Mouse (Mus musculus) CH12.LX (cell line): Measurements from ENCODE around the gene Il31ra. TPM values are rescaled to one million over a fixed set of nuclear protein-coding genes. Genes with fewer than 3 reads are reported as not detected.

Experiments used
- DNase-seq: peaks from one replicate; pipeline ENCODE4 v3.0.0-alpha.2; 2013; ENCODE audit errors: extremely low read depth
- H3K27ac ChIP-seq: 2 replicates; pipeline ENCODE4 v1.5.1; 2012; ENCODE audit warnings: low read depth, mild to moderate bottlenecking, control low read depth, moderate library complexity; ENCODE audit not compliant: insufficient read depth
- H3K27me3 ChIP-seq: replicated peaks from 2 replicates; pipeline ENCODE3; 2012; ENCODE audit warnings: inconsistent platforms
- H3K36me3 ChIP-seq, 2 experiments: replicated peaks in 1 of 2; 2 replicates each; pipeline versions ENCODE3 to v1.6.1; 2012; ENCODE audit warnings: inconsistent platforms in 1 of 2, low read length in 1 of 2, mild to moderate bottlenecking in 1 of 2, mixed read lengths in 1 of 2, moderate library complexity in 1 of 2; ENCODE audit not compliant: control insufficient read depth in 1 of 2, insufficient read depth in 1 of 2
- H3K4me1 ChIP-seq, 2 experiments: 2 replicates each; pipeline ENCODE4 v1.6.1; 2012; ENCODE audit warnings: inconsistent platforms in 1 of 2, moderate library complexity in 1 of 2; ENCODE audit not compliant: insufficient read depth in 2 of 2, control insufficient read depth in 1 of 2
- H3K4me2 ChIP-seq: 2 replicates; pipeline ENCODE4 v1.6.1; 2012; ENCODE audit warnings: low read depth, mild to moderate bottlenecking, control low read depth; ENCODE audit not compliant: poor library complexity, insufficient read depth, severe bottlenecking
- H3K4me3 ChIP-seq, 3 experiments: fragments of 150-350 bp in 1 of 3; sonication (generic) in 1 of 3; replicated peaks in 1 of 3; 2 replicates each; pipeline versions ENCODE3 to v1.5.1; 2011 to 2012; ENCODE audit warnings: low read depth in 2 of 3, low read length in 2 of 3, mild to moderate bottlenecking in 2 of 3, moderate library complexity in 2 of 3, control low read depth in 1 of 3, improper control_type of control experiment in 1 of 3, inconsistent platforms in 1 of 3, mixed read lengths in 1 of 3; ENCODE audit not compliant: poor library complexity in 1 of 3
- H3K79me2 ChIP-seq: replicated peaks from 2 replicates; pipeline ENCODE4 v1.6.1; 2012; ENCODE audit warnings: mild to moderate bottlenecking, moderate library complexity; ENCODE audit not compliant: control insufficient read depth, poor library complexity, insufficient read depth, severe bottlenecking; ENCODE audit errors: extremely low read depth
- H3K9ac ChIP-seq: 2 replicates; pipeline ENCODE4 v1.6.1; 2012; ENCODE audit warnings: low read depth, mild to moderate bottlenecking, control low read depth, moderate library complexity; ENCODE audit not compliant: insufficient read depth
- H3K9me3 ChIP-seq: replicated peaks from 2 replicates; pipeline ENCODE3; 2012; ENCODE audit warnings: low read length, inconsistent platforms, mixed read lengths
- CHD1 ChIP-seq: IDR thresholded peaks from 2 replicates; pipeline ENCODE4 v1.6.1; 2012; ENCODE audit warnings: low read depth, low read length, improper control_type of control experiment, inconsistent platforms
- CHD2 ChIP-seq: IDR thresholded peaks from 2 replicates; pipeline ENCODE4 v1.6.1; 2011; ENCODE audit warnings: low read length, improper control_type of control experiment
- E2F4 ChIP-seq: IDR thresholded peaks from 2 replicates; pipeline ENCODE4 v1.6.1; 2011; ENCODE audit warnings: low read depth, low read length, improper control_type of control experiment; ENCODE audit not compliant: insufficient replicate concordance
- ELF1 ChIP-seq: IDR thresholded peaks from 2 replicates; pipeline ENCODE4 v1.6.1; 2014; ENCODE audit warnings: low read depth, mild to moderate bottlenecking, inconsistent platforms, low read length, improper control_type of control experiment
- ETS1 ChIP-seq: conservative IDR thresholded peaks from 2 replicates; pipeline ENCODE4 v1.6.1; 2012; ENCODE audit warnings: low read depth, mild to moderate bottlenecking, inconsistent platforms, low read length, improper control_type of control experiment, moderate library complexity
- IRF4 ChIP-seq: IDR thresholded peaks from 2 replicates; pipeline ENCODE4 v1.6.1; 2014; ENCODE audit warnings: low read depth, mild to moderate bottlenecking, inconsistent platforms, low read length, improper control_type of control experiment
- JUN ChIP-seq: IDR thresholded peaks from 2 replicates; pipeline ENCODE4 v1.6.1; 2011; ENCODE audit warnings: low read depth, mild to moderate bottlenecking, low read length, improper control_type of control experiment, moderate library complexity; ENCODE audit not compliant: insufficient read depth
- JUND ChIP-seq: conservative IDR thresholded peaks from 2 replicates; pipeline ENCODE4 v1.6.1; 2011; ENCODE audit warnings: low read depth, low read length, improper control_type of control experiment
- MAFK ChIP-seq: IDR thresholded peaks from 2 replicates; pipeline ENCODE4 v1.6.1; 2011; ENCODE audit warnings: low read length, improper control_type of control experiment; ENCODE audit not compliant: insufficient replicate concordance
- NELFE ChIP-seq: IDR thresholded peaks from 2 replicates; pipeline ENCODE4 v1.6.1; 2011; ENCODE audit warnings: low read depth, low read length, improper control_type of control experiment
- NRF1 ChIP-seq: IDR thresholded peaks from 2 replicates; pipeline ENCODE4 v1.6.1; 2014; ENCODE audit warnings: low read depth, mild to moderate bottlenecking, inconsistent platforms, low read length, improper control_type of control experiment, moderate library complexity
- PAX5 ChIP-seq: IDR thresholded peaks from 2 replicates; pipeline ENCODE4 v1.6.1; 2012; ENCODE audit warnings: low read length, inconsistent platforms, mixed read lengths
- POLR2AphosphoS2 ChIP-seq: IDR thresholded peaks from 2 replicates; pipeline ENCODE4 v1.6.1; 2011; ENCODE audit warnings: low read depth, low read length, improper control_type of control experiment
- RCOR1 ChIP-seq: conservative IDR thresholded peaks from 2 replicates; pipeline ENCODE4 v1.6.1; 2012; ENCODE audit warnings: low read depth, mild to moderate bottlenecking, inconsistent platforms, low read length, improper control_type of control experiment
- SMC3 ChIP-seq: IDR thresholded peaks from 2 replicates; pipeline ENCODE4 v1.6.1; 2011; ENCODE audit warnings: low read depth, low read length, improper control_type of control experiment
- TCF12 ChIP-seq: IDR thresholded peaks from 2 replicates; pipeline ENCODE4 v1.6.1; 2014; ENCODE audit warnings: low read depth, mild to moderate bottlenecking, inconsistent platforms, low read length, improper control_type of control experiment
- UBTF ChIP-seq: IDR thresholded peaks from 2 replicates; pipeline ENCODE4 v1.6.1; 2012; ENCODE audit warnings: low read depth, mild to moderate bottlenecking, inconsistent platforms, low read length, improper control_type of control experiment, moderate library complexity
- USF1 ChIP-seq: IDR thresholded peaks from 2 replicates; pipeline ENCODE4 v1.6.1; 2014; ENCODE audit warnings: low read depth, mild to moderate bottlenecking, inconsistent platforms, low read length, improper control_type of control experiment
- ZC3H11A ChIP-seq: IDR thresholded peaks from 2 replicates; pipeline ENCODE4 v1.6.1; 2012; ENCODE audit warnings: low read depth, mild to moderate bottlenecking, inconsistent platforms, low read length, improper control_type of control experiment
- ZKSCAN1 ChIP-seq: IDR thresholded peaks from 2 replicates; pipeline ENCODE4 v1.6.1; 2012; ENCODE audit warnings: low read depth, inconsistent platforms, low read length, improper control_type of control experiment, borderline replicate concordance
- ZMIZ1 ChIP-seq: IDR thresholded peaks from 2 replicates; pipeline ENCODE4 v1.6.1; 2012; ENCODE audit warnings: low read depth, mild to moderate bottlenecking, inconsistent platforms, low read length, improper control_type of control experiment
- dilution Hi-C: fragments of 300-500 bp; cut with MboI; formaldehyde crosslinking; loops from 2 replicates; pipeline ENCODE4 v1.14.3; 2020; ENCODE audit warnings: low sequenced_read_pairs; ENCODE audit not compliant: extremely low pct_unique_long_range_greater_than_20kb, extremely low pct_ligation_motif_present
- in situ Hi-C: fragments of 300-500 bp; cut with MboI; formaldehyde crosslinking; loops from 3 replicates; pipeline ENCODE4 v1.14.3; 2019; ENCODE audit warnings: low sequenced_read_pairs, low pct_ligation_motif_present, low pct_unique_long_range_greater_than_20kb, mixed read lengths
- polyA plus RNA-seq: library from polyadenylated mRNA; unstranded; fragments of >175 nt; gene quantifications from 2 replicates; pipeline ENCODE4 v1.2.1, GENCODE M21; 2012; ENCODE audit warnings: low read depth; ENCODE audit not compliant: insufficient read length
- total RNA-seq, 2 experiments: library from RNA; depleted of rRNA; stranded (reverse); fragments of 300-350 nt in 1 of 2; fragments of >200 nt in 1 of 2; gene quantifications; 2 replicates each; pipeline ENCODE4 v1.2.3; 2012 to 2014

The Il31ra gene
- total and polyA plus RNA-seq, 3 experiments: not detected

GRCm38 (mm10) chr13:112589625-112590024 lies 4.5 kb downstream of the Il31ra start:
- H3K9me3 ChIP-seq: no peaks in the 10 kb centered on the region
- no peak overlapping the region for H3K9ac ChIP-seq
- no peaks in the 10 kb centered on the region for H3K36me3 ChIP-seq
- dilution Hi-C loops (no loop called here), in situ Hi-C loops (no loop called here)
- DNase-seq: no peak
- H3K4me2 ChIP-seq: no peak overlapping the region
- H3K4me3 ChIP-seq: no peak overlapping the region
- no peaks in the 10 kb centered on the region for H3K4me1 ChIP-seq
- H3K79me2 ChIP-seq: no peaks in the 10 kb centered on the region
- TF ChIP-seq POLR2AphosphoS2 (no peak), CHD2 (no peak), ZMIZ1 (no peak), JUN (no peak), ZKSCAN1 (no peak), NELFE (no peak), ELF1 (no peak), JUND (no peak), PAX5 (no peak), TCF12 (no peak), ETS1 (no peak), IRF4 (no peak), CHD1 (no peak), MAFK (no peak), USF1 (no peak), UBTF (no peak), RCOR1 (no peak), NRF1 (no peak)
- H3K27me3 ChIP-seq: no peaks in the 10 kb centered on the region
- no peak overlapping the region for H3K27ac ChIP-seq

GRCm38 (mm10) chr13:112584556-112585237 lies 9.5 kb downstream of the Il31ra start:
- Histone ChIP-seq H3K4me3 (no peak overlapping the region), H3K4me1 (no peaks in the 10 kb centered on the region), H3K9me3 (no peaks in the 10 kb centered on the region), H3K36me3 (no peaks in the 10 kb centered on the region), H3K27me3 (no peaks in the 10 kb centered on the region), H3K79me2 (no peaks in the 10 kb centered on the region), H3K9ac (no peak overlapping the region), H3K27ac (no peak overlapping the region), H3K4me2 (no peak overlapping the region)
- in situ Hi-C loops (no loop called here), dilution Hi-C loops (no loop called here)
- no peak for DNase-seq
- TF ChIP-seq ZMIZ1 (no peak), E2F4 (no peak), PAX5 (no peak), USF1 (no peak), ZC3H11A (no peak), SMC3 (no peak)
